Mouse (Mus musculus): ENCODE data around the gene Pycard.

- no peak for TF ChIP-seq POLR2A (IDR thresholded peaks at IDR 0.05; ENCODE audit: low read depth, low read length)
- TF ChIP-seq CTCF (conservative IDR thresholded peaks at IDR 0.05; ENCODE audit: insufficient read depth, insufficient read length, low read depth, low read length): no peak
Measured at GRCm38 (mm10) chr7:128000068-128000950, 6.6 kb upstream of the Pycard start.
